Mouse (Mus musculus): ENCODE results near the gene Prrc2a. TPM values are rescaled to one million over a fixed set of nuclear protein-coding genes. Genes with fewer than 3 reads are reported as not detected.

Gene Prrc2a
- polyA plus RNA-seq (2015; fragmentation: Nextera tagmentation; extraction: Ambion mirVana) = 79.2 and 94.5 TPM in 2 replicates

DNA sequence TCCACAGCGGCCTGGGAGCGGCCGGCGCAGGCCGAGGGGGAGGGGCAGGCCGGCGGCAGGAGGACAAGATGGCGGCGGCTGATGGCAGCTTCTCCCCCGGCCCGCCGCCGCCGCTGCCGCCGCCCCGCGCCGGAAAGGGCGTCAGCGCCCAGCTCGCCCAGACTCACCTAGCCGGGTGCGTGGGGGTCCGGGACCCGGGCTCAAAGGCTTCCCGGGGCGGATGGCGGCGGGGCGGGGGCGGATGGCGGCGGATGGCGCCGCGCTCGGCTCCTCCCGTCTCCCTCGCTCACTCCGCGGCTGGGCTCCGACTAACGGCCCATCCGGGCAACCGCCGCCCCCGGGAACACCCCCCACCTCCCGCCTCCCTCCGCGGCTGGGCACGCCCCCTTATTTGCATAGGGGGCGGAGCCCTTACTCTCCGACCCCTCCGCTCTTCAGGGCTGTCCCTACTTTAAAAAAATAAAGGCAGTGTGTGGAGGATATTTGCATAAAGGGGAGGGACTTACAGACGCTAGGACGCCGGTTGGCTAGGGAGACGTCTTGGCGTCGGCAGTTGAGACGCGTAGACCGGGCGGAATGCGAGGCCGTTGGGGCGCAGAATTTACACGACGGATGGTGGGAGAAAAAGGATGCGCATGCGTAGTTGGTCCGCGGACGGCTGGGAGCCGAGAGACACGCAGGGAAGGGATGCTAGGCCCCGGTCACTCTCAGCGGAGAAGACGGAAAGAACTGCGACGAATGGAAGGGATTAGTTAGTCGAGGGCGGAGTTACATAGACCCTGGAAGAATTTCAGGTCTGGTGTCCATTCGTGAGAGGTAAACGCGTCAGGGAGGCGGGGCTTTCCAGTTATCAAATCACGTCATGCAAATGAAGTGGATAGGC, at the start of gene Prrc2a:
Prrc2a (minus strand) TSS at position 330 of the 883 bp plus-strand sequence.
- peak within 1 kb of the TSS; percentile 100 for H3K4me3 ChIP-seq (replicated peaks; ENCODE audit: low read depth, low read length)
- TF ChIP-seq CTCF (IDR thresholded peaks at IDR 0.05; ENCODE audit: low read depth) = no peak
- peak within 1 kb of the TSS; percentile 99 for H3K9ac ChIP-seq (ENCODE audit: low read depth, low read length)
- peaks cover 23% of the 10 kb centered on the region for H3K36me3 ChIP-seq (ENCODE audit: insufficient read depth, low read length)
- H3K4me2 ChIP-seq (ENCODE audit: low read length) = peak within 1 kb of the TSS; percentile 82
- no peaks in the 10 kb centered on the region for H3K9me3 ChIP-seq (replicated peaks; ENCODE audit: low read length)
- peak within 1 kb of the TSS; percentile 98 for H3K27ac ChIP-seq
- H3K27me3 ChIP-seq (ENCODE audit: insufficient read depth, low read length) = no peaks in the 10 kb centered on the region
- H3K4me1 ChIP-seq (replicated peaks; ENCODE audit: insufficient read depth, low read length) = peaks cover 23% of the 10 kb centered on the region; the same call in 1 of the 2 replicates
- DNase-seq (ENCODE audit: low spot score) = peak; percentile 100
- WGBS = under 1% methylated on average over 66 of the region's 89 CpGs
- peak; percentile 96 for ATAC-seq (replicated peaks; ENCODE audit: low FRiP score, low read depth)

DNA sequence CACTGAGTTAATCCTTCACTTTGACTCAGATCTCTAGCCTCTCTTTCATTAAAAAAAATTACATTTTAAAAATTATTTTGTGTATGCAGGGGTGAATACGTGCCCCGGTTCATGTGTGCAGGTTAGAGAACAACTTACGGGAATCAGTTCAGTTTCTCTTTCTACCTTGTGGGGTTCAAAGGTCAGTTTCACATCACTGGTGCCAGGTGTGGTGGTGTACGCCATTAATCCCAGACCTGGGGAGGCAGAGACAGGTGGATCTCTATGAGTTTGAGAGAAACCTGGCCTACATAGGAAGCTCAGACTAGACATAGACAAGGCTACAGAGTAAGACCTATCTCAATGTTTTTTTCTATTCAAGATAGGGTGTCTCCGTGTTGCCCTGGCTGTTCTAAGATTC, 48.4 kb upstream of the Prrc2a start:
- H3K4me3 ChIP-seq (replicated peaks; ENCODE audit: low read depth, low read length) = no peak overlapping the region
- H3K4me1 ChIP-seq (replicated peaks; ENCODE audit: insufficient read depth, low read length) = no peaks in the 10 kb centered on the region
- no peaks in the 10 kb centered on the region for H3K9me3 ChIP-seq (replicated peaks; ENCODE audit: low read length)
- H3K9ac ChIP-seq (ENCODE audit: low read depth, low read length) = no peak overlapping the region
- WGBS = 92% methylated on average over 5 of the region's 5 CpGs
- no peak overlapping the region for H3K27ac ChIP-seq
- no peaks in the 10 kb centered on the region for H3K27me3 ChIP-seq (ENCODE audit: insufficient read depth, low read length)
- DNase-seq (ENCODE audit: low spot score) (no peak), ATAC-seq (replicated peaks; ENCODE audit: low FRiP score, low read depth) (no peak)
- no peak overlapping the region for H3K4me2 ChIP-seq (ENCODE audit: low read length)
- H3K36me3 ChIP-seq (ENCODE audit: insufficient read depth, low read length) = no peaks in the 10 kb centered on the region
- no peak for TF ChIP-seq CTCF (IDR thresholded peaks at IDR 0.05; ENCODE audit: low read depth)

DNA sequence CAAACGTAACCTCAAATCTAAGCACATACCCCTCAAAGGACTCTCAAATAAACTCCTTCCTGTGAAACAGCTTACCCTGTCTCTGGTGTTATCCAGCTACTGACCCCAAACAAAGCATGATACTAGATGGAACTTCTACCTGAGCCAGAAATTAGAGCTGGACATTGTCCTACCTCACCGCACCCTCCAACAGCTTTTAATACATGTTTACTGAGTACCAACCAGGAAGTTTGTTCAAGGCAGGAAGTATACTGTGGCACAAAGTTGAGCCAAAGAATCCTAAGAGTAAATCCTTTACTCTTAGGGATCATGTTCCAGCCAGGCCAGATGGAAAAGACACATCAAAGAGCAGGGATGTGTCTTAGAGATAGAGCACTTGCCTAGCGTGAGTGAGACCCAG, 45.9 kb upstream of the Prrc2a start:
- DNase-seq (ENCODE audit: low spot score) = no peak
- WGBS = 52% methylated on average over 3 of the region's 3 CpGs

DNA sequence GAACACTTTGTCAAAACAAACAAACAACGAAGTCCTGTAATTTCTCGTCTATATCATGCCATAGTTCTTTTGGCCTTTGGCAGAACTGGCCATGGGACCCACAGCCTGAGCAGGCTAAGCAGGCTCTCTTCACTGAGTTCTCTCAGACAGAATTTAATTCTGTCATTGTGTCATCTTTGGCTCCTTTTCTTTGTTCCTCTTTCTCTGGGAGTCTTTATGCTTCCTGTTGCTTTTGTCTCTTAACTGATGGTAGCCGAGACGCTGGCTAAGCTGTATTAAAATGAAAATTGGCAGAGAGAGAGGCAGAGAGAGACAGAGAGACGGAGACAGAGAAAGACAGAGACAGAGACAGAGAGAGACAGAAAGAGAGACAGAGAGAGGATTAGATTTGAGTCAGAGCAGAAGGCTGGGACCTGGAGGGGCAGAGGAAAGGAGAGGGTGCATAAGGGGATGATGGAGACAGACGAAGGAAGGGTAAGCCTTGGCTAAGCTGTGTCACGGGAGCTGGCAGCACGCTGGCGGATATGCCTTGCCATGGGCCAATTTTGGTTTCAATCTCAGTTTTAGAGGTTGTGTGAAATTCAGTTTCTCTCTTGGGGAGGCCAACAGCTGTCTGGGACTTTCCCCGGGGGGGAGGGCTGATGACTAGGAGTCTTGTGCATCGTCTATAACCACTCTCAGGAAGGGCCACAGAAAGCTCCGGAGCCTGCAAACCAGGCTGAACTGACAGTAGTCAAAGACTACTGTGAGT, 45.3 kb upstream of the Prrc2a start:
- H3K27me3 ChIP-seq (ENCODE audit: insufficient read depth, low read length) = no peaks in the 10 kb centered on the region
- H3K4me3 ChIP-seq (replicated peaks; ENCODE audit: low read depth, low read length) = no peak overlapping the region
- H3K9ac ChIP-seq (ENCODE audit: low read depth, low read length) = no peak overlapping the region
- no peaks in the 10 kb centered on the region for H3K36me3 ChIP-seq (ENCODE audit: insufficient read depth, low read length)
- no peak for TF ChIP-seq CTCF (IDR thresholded peaks at IDR 0.05; ENCODE audit: low read depth)
- ATAC-seq (replicated peaks; ENCODE audit: low FRiP score, low read depth) = no peak
- H3K4me2 ChIP-seq (ENCODE audit: low read length) = no peak overlapping the region
- 73% methylated on average over 12 of the region's 12 CpGs for WGBS
- no peaks in the 10 kb centered on the region for H3K9me3 ChIP-seq (replicated peaks; ENCODE audit: low read length)
- DNase-seq (ENCODE audit: low spot score) = no peak
- H3K27ac ChIP-seq = no peak overlapping the region
- no peaks in the 10 kb centered on the region for H3K4me1 ChIP-seq (replicated peaks; ENCODE audit: insufficient read depth, low read length)

More for the DNA sequence above, 45.9 kb upstream of the Prrc2a start:
- no peaks in the 10 kb centered on the region for H3K9me3 ChIP-seq (replicated peaks; ENCODE audit: low read length)
- no peak overlapping the region for H3K4me3 ChIP-seq (replicated peaks; ENCODE audit: low read depth, low read length)
- no peaks in the 10 kb centered on the region for H3K36me3 ChIP-seq (ENCODE audit: insufficient read depth, low read length)
- no peak overlapping the region for H3K4me2 ChIP-seq (ENCODE audit: low read length)
- no peak for ATAC-seq (replicated peaks; ENCODE audit: low FRiP score, low read depth)
- TF ChIP-seq CTCF (IDR thresholded peaks at IDR 0.05; ENCODE audit: low read depth) = no peak
- H3K4me1 ChIP-seq (replicated peaks; ENCODE audit: insufficient read depth, low read length) = no peaks in the 10 kb centered on the region
- H3K27ac ChIP-seq = no peak overlapping the region
- no peak overlapping the region for H3K9ac ChIP-seq (ENCODE audit: low read depth, low read length)
- H3K27me3 ChIP-seq (ENCODE audit: insufficient read depth, low read length) = no peaks in the 10 kb centered on the region

DNA sequence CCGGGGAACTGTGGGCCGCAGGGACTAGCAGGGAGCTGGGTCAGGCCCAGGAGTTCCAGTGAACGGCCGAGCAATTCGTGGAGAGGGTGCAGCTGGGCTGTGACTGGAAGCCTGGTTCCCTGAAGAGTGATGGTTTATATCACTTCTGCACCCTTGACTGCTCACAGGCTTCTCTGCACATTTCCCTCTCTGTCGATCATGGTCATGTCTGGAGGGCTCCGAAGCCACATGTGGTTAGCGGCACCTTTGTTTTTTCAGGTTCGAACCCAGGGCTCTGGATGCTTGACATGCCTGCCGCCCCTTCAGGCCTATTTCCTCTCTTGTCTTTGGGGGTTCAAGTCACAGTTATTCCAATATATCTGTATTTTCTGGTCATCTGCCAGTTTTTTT, 40.7 kb upstream of the Prrc2a start:
- Histone ChIP-seq H3K27me3 (ENCODE audit: insufficient read depth, low read length) (no peaks in the 10 kb centered on the region), H3K4me1 (replicated peaks; ENCODE audit: insufficient read depth, low read length) (no peaks in the 10 kb centered on the region), H3K4me3 (replicated peaks; ENCODE audit: low read depth, low read length) (no peak overlapping the region), H3K4me2 (ENCODE audit: low read length) (no peak overlapping the region), H3K36me3 (ENCODE audit: insufficient read depth, low read length) (no peaks in the 10 kb centered on the region), H3K9ac (ENCODE audit: low read depth, low read length) (no peak overlapping the region), H3K27ac (no peak overlapping the region), H3K9me3 (replicated peaks; ENCODE audit: low read length) (no peaks in the 10 kb centered on the region)
- DNase-seq (ENCODE audit: low spot score) (no peak), ATAC-seq (replicated peaks; ENCODE audit: low FRiP score, low read depth) (no peak)
- no peak for TF ChIP-seq CTCF (IDR thresholded peaks at IDR 0.05; ENCODE audit: low read depth)
- WGBS = 31% methylated on average over 10 of the region's 10 CpGs
